Mouse (Mus musculus): ENCODE data around the gene Elob.

- no peak for TF ChIP-seq GATA1 (IDR thresholded peaks at IDR 0.05; ENCODE audit: borderline replicate concordance, low read length)
- no peak for TF ChIP-seq FLI1 (IDR thresholded peaks at IDR 0.05; ENCODE audit: low read length)
Observed at GRCm38 (mm10) chr17:23778447-23778846, 50.5 kb downstream of the Elob start.
